Mouse (Mus musculus) liver, embryonic 16.5 days (tissue): Measurements from ENCODE around the gene Xpo5. TPM values are rescaled to one million over a fixed set of nuclear protein-coding genes. Genes with fewer than 3 reads are reported as not detected.

Experiments
- ATAC-seq: fragments of 200-750 bp; cut with Nextera tagmentation; 2 replicates; pipeline ENCODE4 v1.8.0; 2017; ENCODE audit warnings: low read depth, mild to moderate bottlenecking, moderate number of reproducible peaks, moderate library complexity
- H3K27ac ChIP-seq: fragments of 300-500 bp; sonication (generic); 2 replicates; pipeline ENCODE4 v1.5.1; 2014; ENCODE audit warnings: mild to moderate bottlenecking, low read length
- H3K27me3 ChIP-seq: fragments of 300-500 bp; sonication (generic); 2 replicates; pipeline ENCODE4 v1.6.1; 2014; ENCODE audit warnings: low read depth, low read length, mixed read lengths; ENCODE audit not compliant: control insufficient read depth, insufficient read depth
- H3K36me3 ChIP-seq: fragments of 300-500 bp; sonication (generic); 2 replicates; pipeline ENCODE4 v1.6.1; 2014; ENCODE audit warnings: mild to moderate bottlenecking; ENCODE audit not compliant: control insufficient read depth, insufficient read depth
- H3K4me1 ChIP-seq: fragments of 300-500 bp; sonication (generic); 2 replicates; pipeline ENCODE4 v1.6.1; 2014; ENCODE audit warnings: low read depth, low read length, mixed read lengths; ENCODE audit not compliant: control insufficient read depth
- H3K4me2 ChIP-seq: fragments of 300-500 bp; sonication (generic); 2 replicates; pipeline ENCODE4 v1.6.1; 2014; ENCODE audit warnings: low read depth, low read length, mixed read lengths
- H3K4me3 ChIP-seq: fragments of 300-500 bp; sonication (generic); 2 replicates; pipeline ENCODE4 v1.5.1; 2014; ENCODE audit warnings: low read depth, mild to moderate bottlenecking, low read length
- H3K9ac ChIP-seq: fragments of 300-500 bp; sonication (generic); 2 replicates; pipeline ENCODE4 v1.6.1; 2014; ENCODE audit warnings: low read depth, low read length
- H3K9me3 ChIP-seq: fragments of 300-500 bp; sonication (generic); replicated peaks from 2 replicates; pipeline ENCODE4 v1.6.1; 2016; ENCODE audit warnings: low read length; ENCODE audit not compliant: control insufficient read depth
- WGBS: fragments of 180-500 bp; shearing (Covaris S2); extraction: QIAGEN DNeasy Blood & Tissue Kit; methylation state at CpG from one replicate; pipeline ENCODE4 v1.1.7; 2014; ENCODE audit not compliant: insufficient replicate concordance; 5-methylcytosine and 5-hydroxymethylcytosine counted together
- polyA plus RNA-seq: library from polyadenylated mRNA; unstranded; fragments of >200 nt; fragmentation: Nextera tagmentation; extraction: Ambion mirVana; gene quantifications from 2 replicates; pipeline ENCODE4 v1.2.1, GENCODE M21; 2015

Xpo5 gene
- polyA plus RNA-seq, 1 experiment from 2014 or later, result 13.7 TPM

DNA sequence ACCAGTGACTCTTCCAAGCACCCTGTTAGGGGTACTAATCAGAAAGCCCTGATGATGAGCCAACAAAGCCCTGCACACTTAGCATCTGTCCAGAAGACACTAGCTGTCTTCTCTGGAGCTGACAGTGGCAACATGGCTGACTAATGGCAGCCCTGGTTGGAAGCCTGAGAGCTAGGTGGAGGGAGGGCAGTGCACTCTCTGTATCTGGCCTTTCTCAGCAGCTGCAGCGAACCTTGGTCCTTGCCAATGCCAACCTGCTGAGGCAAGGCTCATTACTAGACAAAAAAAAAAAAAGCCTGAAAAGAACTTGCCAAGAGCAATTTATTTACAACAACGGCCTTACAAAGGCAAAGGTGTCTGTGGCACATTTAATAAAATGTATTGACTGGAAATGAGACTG is 41.0 kb downstream of the Xpo5 start:
- no peak for ATAC-seq
- no peak overlapping the region for H3K4me2 ChIP-seq
- H3K4me3 ChIP-seq, result no peak overlapping the region
- H3K9me3 ChIP-seq, result no peaks in the 10 kb centered on the region
- H3K27me3 ChIP-seq, result no peaks in the 10 kb centered on the region
- peaks cover 49% of the 10 kb centered on the region for H3K36me3 ChIP-seq
- peaks cover 11% of the 10 kb centered on the region for H3K4me1 ChIP-seq
- no peak overlapping the region for H3K27ac ChIP-seq
- H3K9ac ChIP-seq, result no peak overlapping the region
- whole genome bisulfite sequencing, result 61% methylated on average over 2 of the region's 2 CpGs

DNA sequence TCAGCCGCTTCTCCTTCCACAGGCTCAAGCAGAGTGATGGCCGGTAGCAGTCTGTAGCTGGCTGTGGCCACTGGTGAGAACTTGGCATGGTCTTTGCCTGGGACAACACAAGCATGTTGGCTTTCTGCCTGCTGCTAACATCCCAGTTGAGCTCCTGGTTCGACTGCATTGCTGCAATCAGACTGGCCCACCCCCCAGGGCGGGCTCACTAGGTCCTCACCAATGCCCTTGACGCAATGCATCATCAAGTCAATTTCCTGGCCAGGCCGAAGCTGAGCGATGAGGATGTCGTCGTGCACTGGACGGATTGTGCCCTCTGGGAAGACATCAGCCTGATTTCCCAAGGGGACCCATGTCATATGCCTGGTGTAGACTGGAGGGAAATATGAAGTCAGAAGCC is 42.0 kb downstream of the Xpo5 start:
- WGBS, result 76% methylated on average over 10 of the region's 10 CpGs
- ATAC-seq, result no peak
- H3K27ac ChIP-seq, result no peak overlapping the region

DNA sequence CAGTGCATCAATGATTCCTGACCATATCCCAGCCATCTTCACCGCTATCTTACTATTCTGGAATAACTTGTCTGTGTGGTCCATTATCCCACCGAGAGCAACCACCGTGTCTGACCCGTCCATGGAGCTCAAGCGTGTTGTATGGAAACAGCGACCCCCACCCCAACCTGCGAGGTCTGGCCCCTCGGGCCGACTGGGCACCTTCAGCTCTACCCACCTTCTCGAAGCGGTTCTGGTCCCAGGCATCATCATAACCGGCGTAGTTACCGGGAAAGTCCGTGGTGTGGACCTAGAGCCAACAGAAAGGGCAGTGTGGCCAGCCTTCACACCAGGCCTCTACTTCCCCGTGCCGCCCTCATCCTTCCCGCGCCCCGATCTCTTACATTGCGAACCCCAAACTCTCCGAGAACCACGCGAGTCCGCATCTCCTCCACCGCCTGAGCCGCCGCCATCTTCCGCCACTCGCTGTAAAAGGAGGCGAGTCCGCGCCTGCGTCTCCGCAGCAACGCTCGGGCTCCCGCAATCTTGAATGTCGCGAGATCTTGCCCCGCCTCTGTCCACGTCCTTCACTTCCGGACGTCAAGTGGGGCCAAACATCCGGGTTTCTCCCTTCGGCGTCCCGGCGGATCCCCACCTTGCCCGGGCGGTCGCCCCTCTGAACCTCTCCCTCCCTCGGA is 45.1 kb downstream of the Xpo5 start, which contains the start of the genes Polr1c and Yipf3:
Polr1c (minus strand) TSS at position 543 of the 677 bp plus-strand sequence.
Yipf3 (plus strand) TSS at position 569 of the 677 bp plus-strand sequence.
- Histone ChIP-seq H3K9me3 (no peaks in the 10 kb centered on the region), H3K4me1 (peaks cover 20% of the 10 kb centered on the region), H3K4me2 (peak within 1 kb of the TSS; percentile 94), H3K4me3 (peak within 1 kb of the TSS; percentile 99), H3K27me3 (no peaks in the 10 kb centered on the region), H3K36me3 (peaks cover 50% of the 10 kb centered on the region), H3K9ac (peak within 1 kb of the TSS; percentile 99), H3K27ac (peak within 1 kb of the TSS; percentile 88)
- WGBS, result under 1% methylated on average over 53 of the region's 53 CpGs
- ATAC-seq, result peak; percentile 95

More for the DNA sequence above, 42.0 kb downstream of the Xpo5 start:
- peaks cover 50% of the 10 kb centered on the region for H3K36me3 ChIP-seq
- H3K4me3 ChIP-seq, result no peak overlapping the region
- no peaks in the 10 kb centered on the region for H3K27me3 ChIP-seq
- no peak overlapping the region for H3K9ac ChIP-seq
- peaks cover 20% of the 10 kb centered on the region for H3K4me1 ChIP-seq
- H3K9me3 ChIP-seq, result no peaks in the 10 kb centered on the region
- H3K4me2 ChIP-seq, result no peak overlapping the region

GRCm38 (mm10) chr17:46248189-46248522 is 45.6 kb downstream of the Xpo5 start:
- peak overlapping the region; percentile 99 for H3K9ac ChIP-seq
- peaks cover 45% of the 10 kb centered on the region for H3K36me3 ChIP-seq
- ATAC-seq, result peak; percentile 48
- H3K4me1 ChIP-seq, result peaks cover 23% of the 10 kb centered on the region
- H3K4me2 ChIP-seq, result peak overlapping the region; percentile 94
- peaks cover under 1% of the 10 kb centered on the region for H3K27me3 ChIP-seq
- under 1% methylated on average over 37 of the region's 37 CpGs for WGBS
- peak overlapping the region; percentile 99 for H3K4me3 ChIP-seq
- peak overlapping the region; percentile 88 for H3K27ac ChIP-seq
- H3K9me3 ChIP-seq, result no peaks in the 10 kb centered on the region

DNA sequence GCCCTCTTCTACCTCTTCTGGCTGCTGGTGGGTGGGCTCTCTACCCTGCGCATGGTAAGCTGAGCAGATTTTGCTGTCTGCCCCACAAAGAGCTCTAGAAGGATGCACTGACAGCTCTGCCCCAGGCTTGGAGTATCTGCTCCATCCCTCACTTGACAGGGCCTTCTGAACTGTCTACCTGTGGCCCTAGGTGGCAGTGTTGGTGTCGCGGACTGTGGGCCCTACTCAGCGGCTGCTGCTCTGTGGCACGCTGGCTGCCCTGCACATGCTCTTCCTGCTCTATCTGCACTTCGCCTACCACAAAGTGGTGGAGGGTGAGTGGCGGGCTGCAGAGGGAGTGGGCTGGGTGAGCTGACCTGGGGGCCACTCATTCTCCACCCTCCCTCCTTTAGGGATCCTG is 48.6 kb downstream of the Xpo5 start:
- peaks cover 36% of the 10 kb centered on the region for H3K4me1 ChIP-seq
- H3K9ac ChIP-seq, result no peak overlapping the region
- H3K36me3 ChIP-seq, result peaks cover 22% of the 10 kb centered on the region
- no peaks in the 10 kb centered on the region for H3K9me3 ChIP-seq
- H3K27ac ChIP-seq, result no peak overlapping the region
- ATAC-seq, result no peak
- WGBS, result 84% methylated on average over 7 of the region's 7 CpGs
- no peak overlapping the region for H3K4me3 ChIP-seq
- peaks cover 29% of the 10 kb centered on the region for H3K27me3 ChIP-seq
- no peak overlapping the region for H3K4me2 ChIP-seq

DNA sequence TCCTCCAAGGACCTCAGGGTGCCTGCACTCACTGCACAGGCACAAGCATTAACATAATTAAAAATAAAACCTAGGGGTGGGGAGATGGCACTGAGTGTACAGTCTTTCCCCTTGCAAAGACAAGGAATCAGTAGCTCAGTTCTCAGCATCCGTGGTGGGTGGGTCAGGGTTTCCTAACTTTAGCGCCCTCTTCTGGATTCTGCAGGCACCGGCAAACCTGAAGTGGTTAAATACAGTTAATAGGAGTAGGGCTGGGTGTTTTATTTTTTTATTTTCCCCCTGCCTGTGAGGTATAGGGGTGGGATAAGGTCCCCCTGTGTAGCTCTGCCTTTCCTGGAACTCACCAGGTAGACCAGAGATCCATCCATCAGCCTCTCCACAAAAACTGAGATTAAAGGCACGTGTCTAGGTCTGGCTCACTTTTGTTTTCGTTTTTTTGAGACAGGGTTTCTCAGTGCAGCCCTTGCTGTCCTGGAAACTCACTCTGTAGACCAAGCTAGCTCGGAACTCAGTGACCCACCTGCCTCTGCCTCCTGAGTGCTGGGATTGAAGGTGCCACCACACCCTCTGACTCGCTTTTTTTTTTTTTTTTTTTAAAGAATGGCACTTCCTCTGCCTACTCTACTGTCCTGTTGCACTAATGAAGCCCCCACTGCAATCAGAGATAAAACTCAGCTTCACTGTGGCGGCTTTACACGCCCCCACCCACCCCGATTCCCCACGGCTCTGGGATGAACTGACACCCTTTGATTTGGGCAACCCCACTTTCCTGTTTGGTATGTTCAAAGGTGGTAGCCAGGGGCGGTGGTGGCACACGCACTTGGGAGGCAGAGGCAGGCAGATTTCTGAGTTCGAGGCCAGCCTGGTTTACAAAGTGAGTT is 50.2 kb downstream of the Xpo5 start:
- Histone ChIP-seq H3K4me3 (peak overlapping the region; percentile 67), H3K9me3 (no peaks in the 10 kb centered on the region), H3K4me2 (peak overlapping the region; percentile 98), H3K27ac (no peak overlapping the region), H3K27me3 (peaks cover 29% of the 10 kb centered on the region), H3K36me3 (peaks cover 22% of the 10 kb centered on the region), H3K4me1 (peaks cover 27% of the 10 kb centered on the region), H3K9ac (no peak overlapping the region)
- WGBS, result 35% methylated on average over 14 of the region's 14 CpGs
- no peak for ATAC-seq

DNA sequence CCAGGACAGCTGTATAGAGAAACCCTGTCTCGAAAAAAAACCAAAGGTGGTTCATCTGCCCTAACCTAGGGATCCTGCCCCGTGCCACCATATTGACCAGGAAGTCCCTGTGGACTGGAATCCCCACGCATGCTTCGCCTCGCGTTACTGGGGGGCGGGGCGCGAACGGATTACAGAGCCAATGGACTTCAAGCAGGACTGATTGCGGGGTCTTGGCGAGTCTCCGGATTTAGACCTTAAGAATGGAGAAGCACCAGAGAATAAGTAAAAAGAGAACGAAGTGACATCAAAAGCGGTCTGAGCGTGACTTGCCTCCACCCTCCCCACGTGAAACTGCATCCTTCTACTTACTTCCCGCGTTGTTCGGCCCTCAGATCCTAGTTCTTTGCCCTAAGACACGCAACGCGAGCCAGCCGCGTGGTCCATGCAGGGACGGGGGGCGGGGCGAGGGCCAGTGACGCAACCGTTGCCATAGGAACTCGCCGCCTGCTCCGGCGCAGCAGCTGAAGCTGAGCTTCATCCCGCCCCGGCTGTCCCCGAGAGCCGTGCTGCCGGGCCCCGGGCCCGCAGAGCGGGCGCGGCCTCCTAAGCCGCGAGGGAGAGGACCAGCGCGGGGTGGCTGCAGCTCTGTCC is 51.0 kb downstream of the Xpo5 start, which contains the start of gene Lrrc73:
Lrrc73 (plus strand) TSS at position 80 of the 633 bp plus-strand sequence.
- peaks cover 26% of the 10 kb centered on the region for H3K4me1 ChIP-seq
- H3K9ac ChIP-seq, result peak within 1 kb of the TSS; percentile 40
- peak within 1 kb of the TSS; percentile 98 for H3K4me2 ChIP-seq
- no peaks in the 10 kb centered on the region for H3K9me3 ChIP-seq
- 1% methylated on average over 47 of the region's 48 CpGs for WGBS
- H3K27ac ChIP-seq, result no peak within 1 kb of the TSS
- H3K4me3 ChIP-seq, result peak within 1 kb of the TSS; percentile 67
- peaks cover 29% of the 10 kb centered on the region for H3K27me3 ChIP-seq
- H3K36me3 ChIP-seq, result peaks cover 27% of the 10 kb centered on the region
- peak; percentile 80 for ATAC-seq

GRCm38 (mm10) chr17:46254106-46254505 is 51.5 kb downstream of the Xpo5 start:
- peaks cover 20% of the 10 kb centered on the region for H3K4me1 ChIP-seq
- H3K4me3 ChIP-seq, result peak overlapping the region; percentile 67
- no peaks in the 10 kb centered on the region for H3K9me3 ChIP-seq
- H3K27me3 ChIP-seq, result peaks cover 29% of the 10 kb centered on the region
- peak overlapping the region; percentile 40 for H3K9ac ChIP-seq
- H3K36me3 ChIP-seq, result peaks cover 31% of the 10 kb centered on the region
- H3K4me2 ChIP-seq, result peak overlapping the region; percentile 98
- ATAC-seq, result no peak
- no peak overlapping the region for H3K27ac ChIP-seq
- under 1% methylated on average over 48 of the region's 54 CpGs for WGBS
